In genomic region chr19:25000153-25000552, GRCm38 (mm10) we compare ENCODE assay signal across 8 mouse cellular contexts. TPM values are rescaled to one million over a fixed set of nuclear protein-coding genes. Genes with fewer than 3 reads are reported as not detected.
DNase-seq lines count a peak whose midpoint lies in the region; ATAC-seq lines count a peak whose summit lies in the region.

No protein-coding gene starts in this region.

- DNase-seq in heart, postnatal 4 days = no peak
- DNase-seq in c-Kit-positive CD71-positive TER-119-positive erythroid progenitor cells, embryonic 14.5 days (ENCODE audit: low spot score) = peak; percentile 15
- DNase-seq in gastrocnemius, postnatal 4 days (ENCODE audit: low spot score in 2 of 2) = no peak
- no peak for DNase-seq in right cerebral cortex, postnatal 10 days (ENCODE audit: low spot score in 2 of 2)
- DNase-seq in left cerebral cortex, postnatal 14 days (ENCODE audit: low spot score in 2 of 2) = no peak

- 14% methylated on average over 9 of the region's 9 CpGs for WGBS in heart, embryonic 11.5 days (ENCODE audit: insufficient replicate concordance)
- WGBS in intestine, embryonic 15.5 days = 21% methylated on average over 9 of the region's 9 CpGs
- 4% methylated on average over 9 of the region's 9 CpGs for WGBS in macrophage (ENCODE audit: missing documents)

- H3K36me3 ChIP-seq in heart, embryonic 11.5 days (ENCODE audit: control insufficient read depth, insufficient read depth, low read length) = no peaks in the 10 kb centered on the region
- H3K36me3 ChIP-seq in intestine, embryonic 15.5 days = no peaks in the 10 kb centered on the region
- H3K36me3 ChIP-seq in macrophage (ENCODE audit: inconsistent target) = no peaks in the 10 kb centered on the region

- H3K79me2 ChIP-seq in macrophage (ENCODE audit: inconsistent target) = peaks cover 64% of the 10 kb centered on the region

- no peaks in the 10 kb centered on the region for H3K9me3 ChIP-seq in heart, embryonic 11.5 days (replicated peaks; ENCODE audit: control insufficient read depth, low read length)
- no peaks in the 10 kb centered on the region for H3K9me3 ChIP-seq in intestine, embryonic 15.5 days

- H3K9ac ChIP-seq in heart, embryonic 11.5 days (ENCODE audit: low read depth, low read length) = no peak overlapping the region
- H3K9ac ChIP-seq in intestine, embryonic 15.5 days = no peak overlapping the region

- no peak overlapping the region for H3K27ac ChIP-seq in heart, embryonic 11.5 days (ENCODE audit: low read depth, low read length)
- no peak overlapping the region for H3K27ac ChIP-seq in intestine, embryonic 15.5 days
- H3K27ac ChIP-seq in macrophage = peak overlapping the region; percentile 91

- no peak for ATAC-seq in heart, embryonic 11.5 days (replicated peaks; ENCODE audit: insufficient number of reproducible peaks, low FRiP score, low TSS enrichment)
- no peak for ATAC-seq in intestine, embryonic 15.5 days

- peaks cover 15% of the 10 kb centered on the region; the same call in 1 of the 2 replicates for H3K27me3 ChIP-seq in heart, embryonic 11.5 days (ENCODE audit: control insufficient read depth, insufficient read depth, low read length)
- H3K27me3 ChIP-seq in intestine, embryonic 15.5 days (replicated peaks) = 0 out of 2 replicates have a peak, but pooled peaks cover 12% of the 10 kb centered on the region

- H3K4me2 ChIP-seq in heart, embryonic 11.5 days = peak overlapping the region; percentile 97
- H3K4me2 ChIP-seq in intestine, embryonic 15.5 days (replicated peaks) = peak overlapping the region; percentile 95

- H3K4me1 ChIP-seq in heart, embryonic 11.5 days (ENCODE audit: control insufficient read depth, insufficient read depth, low read length) = no peaks in the 10 kb centered on the region
- peaks cover 9% of the 10 kb centered on the region for H3K4me1 ChIP-seq in intestine, embryonic 15.5 days (replicated peaks)

- peak overlapping the region; percentile 78 for H3K4me3 ChIP-seq in heart, embryonic 11.5 days (ENCODE audit: low read depth, low read length)
- H3K4me3 ChIP-seq in intestine, embryonic 15.5 days (replicated peaks) = peak overlapping the region; percentile 68
- H3K4me3 ChIP-seq in macrophage (ENCODE audit: inconsistent target) = peak overlapping the region; percentile 77

- intact Hi-C loops in left cerebral cortex, postnatal 14 days (cut with DNase I) = no loop called here

RNA-seq across cellular contexts. Expression of gene Dock8, which starts 0.8 kb away (rescaled TPM):
- 2.9 and 4.9 TPM in 2 replicates for polyA plus RNA-seq in heart, embryonic 11.5 days (2014; fragmentation: Nextera tagmentation; extraction: Ambion mirVana)
- 10 to 100 TPM; 11.4 to 13.9 TPM for total RNA-seq in heart, postnatal 4 days (2021)
- 5.0 TPM in 2 replicates for polyA plus RNA-seq in intestine, embryonic 15.5 days (2015; fragmentation: Nextera tagmentation; extraction: Ambion mirVana)
- total RNA-seq in macrophage (2018; cell fraction: chromatin; rRNA removed) = 100 to 1,000 TPM in 21 of 26 experiments, 10 to 100 TPM in 5; 26.4 to 284 (median 186) TPM
- total RNA-seq in macrophage (2018; cell fraction: cytosol; rRNA removed) = 100 to 1,000 TPM in 1 of 26 experiments, 10 to 100 TPM in 25; 43.4 to 106 (median 61.6) TPM
- total RNA-seq in macrophage (2018; cell fraction: nucleus; rRNA removed) = 100 to 1,000 TPM in 19 of 26 experiments, 10 to 100 TPM in 7; 29.5 to 215 (median 138) TPM
- polyA plus RNA-seq in macrophage (2018) = 41.2 to 71.9 TPM (median 45.5 TPM) in 3 replicates
- 1 to 10 TPM; 4.4 to 5.2 TPM for total RNA-seq in gastrocnemius, postnatal 4 days (2021)
- 1 to 10 TPM; 2.7 to 5.1 TPM for total RNA-seq in left cerebral cortex, postnatal 14 days (2021)

RNA-seq across cellular contexts. Expression of gene Cbwd1, which starts 38.7 kb away (rescaled TPM):
- 15.8 and 20.0 TPM in 2 replicates for polyA plus RNA-seq in heart, embryonic 11.5 days (2014; fragmentation: Nextera tagmentation; extraction: Ambion mirVana)
- 10 to 100 TPM; 11.5 to 12.9 TPM for total RNA-seq in heart, postnatal 4 days (2021)
- polyA plus RNA-seq in intestine, embryonic 15.5 days (2015; fragmentation: Nextera tagmentation; extraction: Ambion mirVana) = 16.2 and 18.8 TPM in 2 replicates
- 10 to 100 TPM in 23 of 26 experiments, 1 to 10 TPM in 3; 6.4 to 31.6 (median 21.5) TPM for total RNA-seq in macrophage (2018; cell fraction: chromatin; rRNA removed)
- total RNA-seq in macrophage (2018; cell fraction: cytosol; rRNA removed) = 10 to 100 TPM in 4 of 26 experiments, 1 to 10 TPM in 22; 5.7 to 12.2 (median 8.3) TPM
- total RNA-seq in macrophage (2018; cell fraction: nucleus; rRNA removed) = 10 to 100 TPM in 12 of 26 experiments, 1 to 10 TPM in 14; 2.2 to 19.5 (median 9.8) TPM
- 8.8 to 12.9 TPM (median 11.9 TPM) in 3 replicates for polyA plus RNA-seq in macrophage (2018)
- total RNA-seq in gastrocnemius, postnatal 4 days (2021) = 10 to 100 TPM; 11.5 to 13.0 TPM
- 10 to 100 TPM; 11.5 to 12.3 TPM for total RNA-seq in left cerebral cortex, postnatal 14 days (2021)
